8 mouse cellular contexts compared by ENCODE assay signal in the genomic region with DNA sequence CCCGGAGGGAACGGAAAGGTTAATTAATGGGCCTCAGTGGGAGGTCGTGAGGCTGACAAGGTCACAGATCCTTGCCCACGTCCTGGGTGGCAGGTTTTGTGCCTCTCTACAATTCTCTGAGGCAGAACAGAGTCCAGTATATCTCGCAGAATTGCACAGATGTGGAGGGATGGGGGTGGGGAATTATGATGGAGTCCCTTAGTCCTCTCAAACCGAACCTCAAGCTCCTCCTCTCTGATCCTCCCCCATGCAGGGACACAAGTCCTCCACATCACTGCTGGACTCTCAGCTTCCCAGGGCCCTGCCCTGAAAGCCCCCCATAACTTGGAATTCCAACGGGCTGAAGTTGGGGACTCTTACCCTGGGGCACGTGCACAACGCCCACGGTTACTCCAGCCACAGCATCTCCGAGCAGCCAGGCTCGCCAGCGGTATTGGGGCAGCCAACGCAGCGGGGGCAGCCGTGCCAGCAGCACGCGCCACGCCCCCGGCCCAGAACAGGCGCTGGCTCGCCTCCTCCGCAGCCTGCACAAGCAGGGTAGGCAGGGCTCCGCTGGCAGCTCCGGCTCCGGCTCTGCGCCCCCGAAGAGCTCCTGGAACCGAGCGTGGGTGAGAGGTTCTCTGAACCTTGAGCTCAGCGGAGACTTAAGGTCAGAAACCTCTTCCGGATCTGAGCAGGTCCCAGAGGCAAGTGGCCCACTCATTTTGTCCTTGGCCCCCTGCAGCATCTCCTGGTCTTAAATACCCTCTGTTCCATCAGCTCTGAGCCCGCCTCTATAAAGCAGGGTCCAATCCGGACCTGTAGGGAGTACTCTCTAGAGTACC. TPM values are rescaled to one million over a fixed set of nuclear protein-coding genes. Genes with fewer than 3 reads are reported as not detected.
DNase-seq lines count a peak whose midpoint lies in the region; ATAC-seq lines count a peak whose summit lies in the region.

TSS of gene Slc26a10 (minus strand) at position 775 of the 824 bp plus-strand sequence.

- peak; percentile 64 for ATAC-seq in forebrain, embryonic 16.5 days
- no peak for ATAC-seq in midbrain, embryonic 13.5 days

- peak within 1 kb of the TSS; percentile 14 for H3K4me3 ChIP-seq in forebrain, embryonic 16.5 days (replicated peaks; ENCODE audit: low read length)
- H3K4me3 ChIP-seq in midbrain, embryonic 13.5 days (replicated peaks), result peak within 1 kb of the TSS; percentile 16

- DNase-seq in layer of hippocampus, adult 11-12 months (ENCODE audit: low spot score), result peak; percentile 50
- DNase-seq in layer of hippocampus, adult 9-10 months (ENCODE audit: low spot score), result no peak
- peak; percentile 79 for DNase-seq in MN1 (ENCODE audit: low spot score)
- peak; percentile 58 for DNase-seq in induced T-regulatory cell, adult 2 months (ENCODE audit: low read depth)
- no peak for DNase-seq in adrenal gland, postnatal 10 days
- DNase-seq in cerebellum, adult 8-10 months, result no peak

- peaks cover 31% of the 10 kb centered on the region for H3K27me3 ChIP-seq in forebrain, embryonic 16.5 days (replicated peaks; ENCODE audit: control insufficient read depth, insufficient read depth, low read length)
- H3K27me3 ChIP-seq in midbrain, embryonic 13.5 days, result peaks cover 67% of the 10 kb centered on the region

- 1% methylated on average over 34 of the region's 34 CpGs for WGBS in forebrain, embryonic 16.5 days
- 1% methylated on average over 34 of the region's 34 CpGs for WGBS in midbrain, embryonic 13.5 days

- 0 out of 2 replicates have a peak within 1 kb of the TSS, but pooled peaks have one; percentile 22 for H3K9ac ChIP-seq in forebrain, embryonic 16.5 days (replicated peaks; ENCODE audit: low read depth, low read length)
- peak within 1 kb of the TSS; percentile 56; the same call in 1 of the 2 replicates for H3K9ac ChIP-seq in midbrain, embryonic 13.5 days (replicated peaks)

- peak within 1 kb of the TSS; percentile 40 for H3K4me2 ChIP-seq in forebrain, embryonic 16.5 days (ENCODE audit: low read length)
- peak within 1 kb of the TSS; percentile 46 for H3K4me2 ChIP-seq in midbrain, embryonic 13.5 days (replicated peaks)

- H3K9me3 ChIP-seq in forebrain, embryonic 16.5 days (ENCODE audit: control insufficient read depth, low read length), result no peaks in the 10 kb centered on the region
- no peaks in the 10 kb centered on the region for H3K9me3 ChIP-seq in midbrain, embryonic 13.5 days

- H3K36me3 ChIP-seq in forebrain, embryonic 16.5 days (ENCODE audit: control insufficient read depth, insufficient read depth), result no peaks in the 10 kb centered on the region
- H3K36me3 ChIP-seq in midbrain, embryonic 13.5 days, result no peaks in the 10 kb centered on the region

- H3K4me1 ChIP-seq in forebrain, embryonic 16.5 days (replicated peaks; ENCODE audit: control insufficient read depth, insufficient read depth, low read length), result peaks cover 26% of the 10 kb centered on the region
- peaks cover 43% of the 10 kb centered on the region for H3K4me1 ChIP-seq in midbrain, embryonic 13.5 days (replicated peaks)

- no peak within 1 kb of the TSS for H3K27ac ChIP-seq in forebrain, embryonic 16.5 days (ENCODE audit: low read length)
- H3K27ac ChIP-seq in midbrain, embryonic 13.5 days, result no peak within 1 kb of the TSS

RNA-seq across cellular contexts. Expression of gene Slc26a10, which starts in this region (rescaled TPM):
- 1.0 and 1.6 TPM in 2 replicates for polyA plus RNA-seq in forebrain, embryonic 16.5 days (2015; fragmentation: Nextera tagmentation; extraction: Ambion mirVana)
- 0.86 and 1.0 TPM in 2 replicates for polyA plus RNA-seq in midbrain, embryonic 13.5 days (2015; fragmentation: Nextera tagmentation; extraction: Ambion mirVana)
- total RNA-seq in adrenal gland, postnatal 10 days (2021), result 10 to 100 TPM in 1 of 2 experiments, 1 to 10 TPM in 1; 7.4 to 13.7 TPM

Comparison
In these comparisons a context has a peak if more than half of its experiments do, and no peak if none do; other contexts are left out.
1. DNase-seq: peak in layer of hippocampus, adult 11-12 months (single experiment), MN1 (single experiment) and induced T-regulatory cell, adult 2 months (single experiment); none in layer of hippocampus, adult 9-10 months (single experiment), adrenal gland, postnatal 10 days (single experiment) and cerebellum, adult 8-10 months (single experiment).